Comparison of ENCODE assay signal across 20 mouse cellular contexts in genomic region chr1:126496722-126497121, GRCm38 (mm10).
A peak's percentile ranks its signal among the peaks of the same experiment; 100 is the strongest.
DNase-seq lines count a peak whose midpoint lies in the region; ATAC-seq and TF ChIP-seq lines count a peak whose summit lies in the region.
"Had no signal": no experiment of that assay in that cellular context is flagged by ENCODE, and none has a peak within 500 bp of the region (broad histone marks: within the 10 kb centered on the region; RNA-seq: fewer than 3 reads in every experiment).

No protein-coding gene starts in this region.

- no peaks in the 10 kb centered on the region for H3K36me3 ChIP-seq in heart, postnatal 0 days (replicated peaks; ENCODE audit: control insufficient read depth, insufficient read depth, low read length)
- no peaks in the 10 kb centered on the region for H3K36me3 ChIP-seq in heart, embryonic 12.5 days
- H3K36me3 ChIP-seq in liver, postnatal 0 days (replicated peaks; ENCODE audit: insufficient read depth, low read length), result no peaks in the 10 kb centered on the region
- H3K36me3 ChIP-seq in liver, embryonic 11.5 days (ENCODE audit: control insufficient read depth, insufficient read depth, low read length), result no peaks in the 10 kb centered on the region
- H3K36me3 ChIP-seq: embryonic facial prominence, embryonic 12.5 days; limb, embryonic 15.5 days; midbrain, embryonic 10.5 days; neural tube, embryonic 13.5 days had no signal

- 75% methylated on average over 7 of the region's 7 CpGs for WGBS in heart, postnatal 0 days
- WGBS in heart, embryonic 12.5 days, result 69% methylated on average over 7 of the region's 7 CpGs
- 78% methylated on average over 7 of the region's 7 CpGs for WGBS in liver, postnatal 0 days (ENCODE audit: insufficient replicate concordance)
- WGBS in liver, embryonic 11.5 days, result 70% methylated on average over 7 of the region's 7 CpGs

- 0 out of 2 replicates have a peak, but pooled peaks have one; percentile 2 for TF ChIP-seq CTCF in heart, postnatal 0 days (IDR thresholded peaks at IDR 0.05; ENCODE audit: low read depth)
- TF ChIP-seq CTCF in liver, postnatal 0 days (IDR thresholded peaks at IDR 0.05; ENCODE audit: low read depth), result peak; percentile 19

- H3K4me2 ChIP-seq in heart, postnatal 0 days (ENCODE audit: low read depth, low read length), result no peak overlapping the region
- no peak overlapping the region for H3K4me2 ChIP-seq in heart, embryonic 12.5 days
- no peak overlapping the region for H3K4me2 ChIP-seq in liver, postnatal 0 days (ENCODE audit: low read depth, low read length)
- H3K4me2 ChIP-seq in liver, embryonic 11.5 days, result no peak overlapping the region
- H3K4me2 ChIP-seq: embryonic facial prominence, embryonic 12.5 days; limb, embryonic 15.5 days; neural tube, embryonic 13.5 days had no signal

- no peak overlapping the region for H3K27ac ChIP-seq in heart, postnatal 0 days (ENCODE audit: low read depth)
- no peak overlapping the region for H3K27ac ChIP-seq in heart, embryonic 12.5 days (ENCODE audit: poor library complexity, severe bottlenecking)
- no peak overlapping the region for H3K27ac ChIP-seq in liver, postnatal 0 days (ENCODE audit: low read depth)
- H3K27ac ChIP-seq in liver, embryonic 11.5 days (ENCODE audit: low read depth, low read length), result no peak overlapping the region
- H3K27ac ChIP-seq: embryonic facial prominence, embryonic 12.5 days; limb, embryonic 15.5 days; midbrain, embryonic 10.5 days; neural tube, embryonic 13.5 days had no signal

- H3K9ac ChIP-seq in heart, postnatal 0 days (replicated peaks; ENCODE audit: low read depth, low read length), result no peak overlapping the region
- H3K9ac ChIP-seq in heart, embryonic 12.5 days, result no peak overlapping the region
- H3K9ac ChIP-seq in liver, postnatal 0 days (replicated peaks), result no peak overlapping the region
- H3K9ac ChIP-seq in liver, embryonic 11.5 days (ENCODE audit: low read depth, low read length), result no peak overlapping the region
- H3K9ac ChIP-seq: embryonic facial prominence, embryonic 12.5 days; limb, embryonic 15.5 days; neural tube, embryonic 13.5 days had no signal

- H3K4me3 ChIP-seq in heart, postnatal 0 days (ENCODE audit: low read depth, low read length), result no peak overlapping the region
- H3K4me3 ChIP-seq in heart, embryonic 12.5 days, result no peak overlapping the region
- no peak overlapping the region for H3K4me3 ChIP-seq in liver, postnatal 0 days (ENCODE audit: low read depth, low read length)
- H3K4me3 ChIP-seq in liver, embryonic 11.5 days (ENCODE audit: low read depth, low read length), result no peak overlapping the region
- H3K4me3 ChIP-seq: embryonic facial prominence, embryonic 12.5 days; limb, embryonic 15.5 days; midbrain, embryonic 10.5 days; neural tube, embryonic 13.5 days had no signal

- no peaks in the 10 kb centered on the region for H3K27me3 ChIP-seq in heart, postnatal 0 days (ENCODE audit: control insufficient read depth, insufficient read depth, low read length)
- no peaks in the 10 kb centered on the region for H3K27me3 ChIP-seq in heart, embryonic 12.5 days (replicated peaks)
- H3K27me3 ChIP-seq in liver, postnatal 0 days (ENCODE audit: insufficient read depth, low read length), result no peaks in the 10 kb centered on the region
- peaks cover 9% of the 10 kb centered on the region for H3K27me3 ChIP-seq in liver, embryonic 11.5 days (replicated peaks; ENCODE audit: control insufficient read depth, insufficient read depth, low read length)
- H3K27me3 ChIP-seq: limb, embryonic 15.5 days; neural tube, embryonic 13.5 days had no signal

- ATAC-seq in heart, postnatal 0 days (ENCODE audit: insufficient read depth, low read depth), result no peak
- no peak for ATAC-seq in heart, embryonic 12.5 days (ENCODE audit: insufficient number of reproducible peaks, low FRiP score)
- no peak for ATAC-seq in liver, postnatal 0 days
- no peak for ATAC-seq in liver, embryonic 11.5 days (replicated peaks; ENCODE audit: low FRiP score)
- ATAC-seq: forebrain, embryonic 16.5 days; intestine, embryonic 16.5 days had no signal

- DNase-seq in heart, postnatal 0 days (ENCODE audit: low spot score), result no peak
- no peak for DNase-seq in liver, postnatal 0 days
- no peak for DNase-seq in liver, embryonic 11.5 days (ENCODE audit: low spot score)
- peak; percentile 68 for DNase-seq in ES-CJ7 (ENCODE audit: low read depth, low spot score)
- DNase-seq in c-Kit-positive CD71-positive TER-119-negative erythroid progenitor cells, embryonic 14.5 days (ENCODE audit: low read depth), result peak; percentile 1
- no peak for DNase-seq in thymus, postnatal 4 days
- DNase-seq in left cerebral cortex, postnatal 25 days (ENCODE audit: low spot score in 2 of 2), result no peak
- DNase-seq: adrenal gland, postnatal 36 days; cerebellum, adult 9-10 months; kidney, postnatal 14 days; lung, postnatal 36 days; right cerebral cortex, postnatal 14 days; thymus, adult 18-20 months had no signal

- intact Hi-C loops in left cerebral cortex, postnatal 25 days (cut with DNase I), result loop anchor here (10.0 kb wide), 1 partner anchor 228 kb away; no protein-coding TSS in a partner anchor

- peaks cover 8% of the 10 kb centered on the region for H3K4me1 ChIP-seq in heart, postnatal 0 days (ENCODE audit: control insufficient read depth, insufficient read depth)
- H3K4me1 ChIP-seq in heart, embryonic 12.5 days (replicated peaks), result no peaks in the 10 kb centered on the region; the same call in 1 of the 2 replicates
- no peaks in the 10 kb centered on the region for H3K4me1 ChIP-seq in liver, postnatal 0 days (ENCODE audit: insufficient read depth)
- no peaks in the 10 kb centered on the region for H3K4me1 ChIP-seq in liver, embryonic 11.5 days (replicated peaks; ENCODE audit: control insufficient read depth, insufficient read depth, low read length)

- no peaks in the 10 kb centered on the region for H3K9me3 ChIP-seq in heart, postnatal 0 days (replicated peaks; ENCODE audit: control insufficient read depth, low read length)
- peaks cover 2% of the 10 kb centered on the region; the same call in 1 of the 2 replicates for H3K9me3 ChIP-seq in heart, embryonic 12.5 days (replicated peaks)
- no peaks in the 10 kb centered on the region for H3K9me3 ChIP-seq in liver, postnatal 0 days (ENCODE audit: low read length)
- no peaks in the 10 kb centered on the region for H3K9me3 ChIP-seq in liver, embryonic 11.5 days (ENCODE audit: control insufficient read depth, low read length)
- H3K9me3 ChIP-seq: embryonic facial prominence, embryonic 12.5 days; limb, embryonic 15.5 days; midbrain, embryonic 10.5 days; neural tube, embryonic 13.5 days had no signal

- no peak for TF ChIP-seq EP300 in heart, postnatal 0 days (IDR thresholded peaks at IDR 0.05; ENCODE audit: low read depth)
- no peak for TF ChIP-seq EP300 in liver, postnatal 0 days (IDR thresholded peaks at IDR 0.05; ENCODE audit: low read depth)

Comparison
In these comparisons a context has a peak if more than half of its experiments do, and no peak if none do; other contexts are left out.
1. DNase-seq: peak in ES-CJ7 (single experiment) and c-Kit-positive CD71-positive TER-119-negative erythroid progenitor cells, embryonic 14.5 days (single experiment); none in heart, postnatal 0 days (single experiment), liver, postnatal 0 days (single experiment), liver, embryonic 11.5 days (single experiment), thymus, postnatal 4 days (single experiment) and left cerebral cortex, postnatal 25 days (0 of 2).